Mouse (Mus musculus) hindbrain, embryonic 11.5 days (tissue): ENCODE measurements around the gene Nrxn3. TPM values are rescaled to one million over a fixed set of nuclear protein-coding genes. Genes with fewer than 3 reads are reported as not detected.
A peak's percentile ranks its signal among the peaks of the same experiment; 100 is the strongest.

ENCODE experiments used
- ATAC-seq: fragments of 200-750 bp; cut with Nextera tagmentation; 2 replicates; pipeline ENCODE4 v1.8.0; 2017; ENCODE audit warnings: mild to moderate bottlenecking, moderate TSS enrichment, moderate library complexity; ENCODE audit not compliant: low FRiP score
- DNase-seq: peaks from one replicate; pipeline ENCODE4 v3.0.0-alpha.2; 2015; ENCODE audit warnings: low spot score
- H3K27ac ChIP-seq: fragments of 300-500 bp; sonication (generic); 2 replicates; pipeline ENCODE4 v1.5.1; 2014; ENCODE audit warnings: mild to moderate bottlenecking, low read depth, low read length
- H3K27me3 ChIP-seq: fragments of 300-500 bp; sonication (generic); 2 replicates; pipeline ENCODE4 v1.6.1; 2014; ENCODE audit warnings: mild to moderate bottlenecking, low read length, moderate library complexity, mixed read lengths; ENCODE audit not compliant: control insufficient read depth, insufficient read depth
- H3K36me3 ChIP-seq: fragments of 300-500 bp; sonication (generic); 2 replicates; pipeline ENCODE4 v1.6.1; 2014; ENCODE audit warnings: mild to moderate bottlenecking, low read length, moderate library complexity, mixed read lengths; ENCODE audit not compliant: control insufficient read depth, insufficient read depth
- H3K4me1 ChIP-seq: fragments of 300-500 bp; sonication (generic); replicated peaks from 2 replicates; pipeline ENCODE4 v1.6.1; 2014; ENCODE audit warnings: low read length, mixed read lengths; ENCODE audit not compliant: control insufficient read depth, insufficient read depth
- H3K4me2 ChIP-seq: fragments of 300-500 bp; sonication (generic); replicated peaks from 2 replicates; pipeline ENCODE4 v1.6.1; 2014; ENCODE audit warnings: mild to moderate bottlenecking, low read depth, low read length
- H3K4me3 ChIP-seq: fragments of 300-500 bp; sonication (generic); 2 replicates; pipeline ENCODE4 v1.5.1; 2014; ENCODE audit warnings: low read depth, low read length
- H3K9ac ChIP-seq: fragments of 300-500 bp; sonication (generic); 2 replicates; pipeline ENCODE4 v1.6.1; 2014; ENCODE audit warnings: low read depth, low read length
- H3K9me3 ChIP-seq: fragments of 300-500 bp; sonication (generic); 2 replicates; pipeline ENCODE4 v1.6.1; 2016; ENCODE audit warnings: low read length; ENCODE audit not compliant: control insufficient read depth
- WGBS: fragments of 180-500 bp; shearing (Covaris S2); extraction: QIAGEN DNeasy Blood & Tissue Kit; methylation state at CpG from one replicate; pipeline ENCODE4 v1.1.7; 2014; 5-methylcytosine and 5-hydroxymethylcytosine counted together
- polyA plus RNA-seq: library from polyadenylated mRNA; unstranded; fragments of >200 nt; fragmentation: Nextera tagmentation; extraction: Ambion mirVana; gene quantifications from 2 replicates; pipeline ENCODE4 v1.2.1, GENCODE M21; 2014

The Nrxn3 gene
- polyA plus RNA-seq, 1 experiment from 2014 or later: 52.4 TPM

- DNase-seq: no peak
- H3K36me3 ChIP-seq: no peaks in the 10 kb centered on the region
- H3K4me2 ChIP-seq: no peak overlapping the region
Observed at GRCm38 (mm10) chr12:89016436-89016835, 293.8 kb downstream of the Nrxn3 start.

GRCm38 (mm10) chr12:89025180-89025579 lies 302.5 kb downstream of the Nrxn3 start:
- 98% methylated on average over 1 of the region's 1 CpGs for WGBS
- Histone ChIP-seq H3K4me1 (no peaks in the 10 kb centered on the region), H3K27ac (no peak overlapping the region), H3K9ac (no peak overlapping the region), H3K9me3 (no peaks in the 10 kb centered on the region), H3K4me3 (no peak overlapping the region), H3K4me2 (no peak overlapping the region), H3K36me3 (no peaks in the 10 kb centered on the region), H3K27me3 (no peaks in the 10 kb centered on the region)
- no peak for ATAC-seq
- DNase-seq: no peak

More at GRCm38 (mm10) chr12:89016436-89016835, 293.8 kb downstream of the Nrxn3 start:
- no peak overlapping the region for H3K9ac ChIP-seq
- no peaks in the 10 kb centered on the region for H3K9me3 ChIP-seq
- no peak overlapping the region for H3K27ac ChIP-seq
- no peak overlapping the region for H3K4me3 ChIP-seq
- no peaks in the 10 kb centered on the region for H3K27me3 ChIP-seq
- no peak for ATAC-seq
- no peaks in the 10 kb centered on the region for H3K4me1 ChIP-seq
- WGBS: 90% methylated on average over 1 of the region's 1 CpGs

GRCm38 (mm10) chr12:89035984-89036618 lies 313.4 kb downstream of the Nrxn3 start:
- H3K27ac ChIP-seq: peak overlapping the region; percentile 39; the same call in 1 of the 2 replicates
- no peak overlapping the region for H3K4me2 ChIP-seq
- H3K27me3 ChIP-seq: no peaks in the 10 kb centered on the region
- no peaks in the 10 kb centered on the region for H3K9me3 ChIP-seq
- WGBS: 53% methylated on average over 4 of the region's 4 CpGs
- no peak overlapping the region for H3K4me3 ChIP-seq
- peak; percentile 86 for ATAC-seq
- no peaks in the 10 kb centered on the region for H3K4me1 ChIP-seq
- DNase-seq: peak; percentile 29
- no peak overlapping the region for H3K9ac ChIP-seq
- no peaks in the 10 kb centered on the region for H3K36me3 ChIP-seq

GRCm38 (mm10) chr12:89040151-89040550 lies 317.5 kb downstream of the Nrxn3 start:
- no peak for DNase-seq
- Histone ChIP-seq H3K27me3 (no peaks in the 10 kb centered on the region), H3K27ac (no peak overlapping the region), H3K9me3 (no peaks in the 10 kb centered on the region), H3K9ac (no peak overlapping the region), H3K4me1 (no peaks in the 10 kb centered on the region), H3K4me2 (no peak overlapping the region), H3K4me3 (no peak overlapping the region), H3K36me3 (no peaks in the 10 kb centered on the region)
- ATAC-seq: no peak

- H3K4me3 ChIP-seq: no peak overlapping the region
- H3K27me3 ChIP-seq: no peaks in the 10 kb centered on the region
- WGBS: 52% methylated on average over 2 of the region's 2 CpGs
- no peaks in the 10 kb centered on the region for H3K9me3 ChIP-seq
- peak; percentile 72 for DNase-seq
- H3K9ac ChIP-seq: no peak overlapping the region
- H3K4me1 ChIP-seq: no peaks in the 10 kb centered on the region
- peak overlapping the region; percentile 71 for H3K27ac ChIP-seq
- no peak overlapping the region for H3K4me2 ChIP-seq
- ATAC-seq: peak; percentile 93
- no peaks in the 10 kb centered on the region for H3K36me3 ChIP-seq
Observed at GRCm38 (mm10) chr12:89041429-89042107, 318.9 kb downstream of the Nrxn3 start.

- H3K36me3 ChIP-seq: no peaks in the 10 kb centered on the region
- H3K27ac ChIP-seq: peak overlapping the region; percentile 53; the same call in 1 of the 2 replicates
- no peaks in the 10 kb centered on the region for H3K9me3 ChIP-seq
- H3K4me1 ChIP-seq: no peaks in the 10 kb centered on the region
- H3K4me3 ChIP-seq: no peak overlapping the region
- H3K27me3 ChIP-seq: no peaks in the 10 kb centered on the region
- ATAC-seq: peak; percentile 94
- 45% methylated on average over 3 of the region's 3 CpGs for WGBS
- DNase-seq: peak; percentile 77
- H3K9ac ChIP-seq: no peak overlapping the region
- H3K4me2 ChIP-seq: no peak overlapping the region
Observed at GRCm38 (mm10) chr12:89049279-89049678, 326.6 kb downstream of the Nrxn3 start.

- Histone ChIP-seq H3K9me3 (no peaks in the 10 kb centered on the region), H3K27me3 (no peaks in the 10 kb centered on the region), H3K4me3 (no peak overlapping the region), H3K9ac (no peak overlapping the region), H3K36me3 (no peaks in the 10 kb centered on the region), H3K4me2 (no peak overlapping the region), H3K4me1 (no peaks in the 10 kb centered on the region), H3K27ac (peak overlapping the region; percentile 53; the same call in 1 of the 2 replicates)
- DNase-seq (peak; percentile 4), ATAC-seq (peak; percentile 55)
Observed at GRCm38 (mm10) chr12:89049686-89050085, 327.0 kb downstream of the Nrxn3 start.

GRCm38 (mm10) chr12:89072436-89072835 lies 349.8 kb downstream of the Nrxn3 start:
- no peak overlapping the region for H3K4me2 ChIP-seq
- H3K27ac ChIP-seq: no peak overlapping the region
- no peaks in the 10 kb centered on the region for H3K9me3 ChIP-seq
- H3K27me3 ChIP-seq: no peaks in the 10 kb centered on the region
- H3K4me1 ChIP-seq: no peaks in the 10 kb centered on the region
- H3K36me3 ChIP-seq: no peaks in the 10 kb centered on the region
- ATAC-seq (no peak), DNase-seq (no peak)
- H3K9ac ChIP-seq: no peak overlapping the region
- no peak overlapping the region for H3K4me3 ChIP-seq

GRCm38 (mm10) chr12:89073167-89073743 lies 350.6 kb downstream of the Nrxn3 start:
- Histone ChIP-seq H3K9ac (no peak overlapping the region), H3K36me3 (no peaks in the 10 kb centered on the region), H3K27me3 (no peaks in the 10 kb centered on the region), H3K4me3 (no peak overlapping the region), H3K27ac (no peak overlapping the region), H3K9me3 (no peaks in the 10 kb centered on the region), H3K4me2 (no peak overlapping the region), H3K4me1 (no peaks in the 10 kb centered on the region)
- 76% methylated on average over 5 of the region's 5 CpGs for WGBS
- no peak for ATAC-seq
- no peak for DNase-seq
